Mouse (Mus musculus): ENCODE data around the gene Tnk2.

Gene Tnk2

DNA sequence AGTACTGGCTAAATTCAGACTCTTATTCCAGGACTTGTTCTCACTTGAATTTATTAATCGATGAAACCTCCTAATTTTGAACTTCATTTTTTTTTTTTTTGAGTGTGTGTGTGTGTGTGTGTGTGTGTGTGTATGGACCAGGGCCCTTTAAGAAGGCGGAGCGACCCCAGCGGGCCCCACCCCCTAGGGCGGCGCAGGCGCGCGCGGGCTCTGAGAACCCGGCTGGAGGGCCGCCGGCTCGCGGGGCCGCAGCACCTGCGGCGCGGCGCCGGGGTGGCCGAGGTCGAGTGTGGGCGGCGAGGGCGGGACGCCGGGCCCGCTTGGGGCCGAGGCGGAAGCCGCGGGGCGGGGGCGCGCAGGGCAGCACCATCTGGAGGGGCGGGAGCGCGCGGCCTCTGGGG, at the start of gene Tnk2:
Tnk2 (plus strand) TSS at position 214 of the 401 bp plus-strand sequence.
- peak; percentile 90 for DNase-seq

DNA sequence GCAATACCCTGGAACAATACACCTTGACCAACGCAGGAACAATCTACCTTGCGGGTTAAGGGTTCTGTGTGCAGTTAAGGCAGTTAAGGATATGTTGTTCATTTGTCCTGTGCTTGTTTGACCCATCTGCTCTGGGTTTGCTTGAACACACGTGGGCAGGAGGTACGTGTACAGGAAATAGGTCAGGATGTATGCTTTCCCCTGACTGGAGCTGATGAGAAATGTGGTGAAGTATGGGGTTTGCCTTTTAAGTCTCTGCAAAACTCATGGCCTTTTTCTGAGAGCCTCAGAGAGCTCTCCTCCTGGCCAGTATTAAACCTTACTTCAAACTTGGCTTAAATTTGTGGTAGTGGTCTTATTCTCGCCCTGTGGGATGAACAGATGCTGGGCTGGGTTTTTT, 49.8 kb upstream of the Tnk2 start:
- no peak for DNase-seq

GRCm38 (mm10) chr16:32594701-32595100, 49.0 kb upstream of the Tnk2 start:
- no peak for DNase-seq

DNA sequence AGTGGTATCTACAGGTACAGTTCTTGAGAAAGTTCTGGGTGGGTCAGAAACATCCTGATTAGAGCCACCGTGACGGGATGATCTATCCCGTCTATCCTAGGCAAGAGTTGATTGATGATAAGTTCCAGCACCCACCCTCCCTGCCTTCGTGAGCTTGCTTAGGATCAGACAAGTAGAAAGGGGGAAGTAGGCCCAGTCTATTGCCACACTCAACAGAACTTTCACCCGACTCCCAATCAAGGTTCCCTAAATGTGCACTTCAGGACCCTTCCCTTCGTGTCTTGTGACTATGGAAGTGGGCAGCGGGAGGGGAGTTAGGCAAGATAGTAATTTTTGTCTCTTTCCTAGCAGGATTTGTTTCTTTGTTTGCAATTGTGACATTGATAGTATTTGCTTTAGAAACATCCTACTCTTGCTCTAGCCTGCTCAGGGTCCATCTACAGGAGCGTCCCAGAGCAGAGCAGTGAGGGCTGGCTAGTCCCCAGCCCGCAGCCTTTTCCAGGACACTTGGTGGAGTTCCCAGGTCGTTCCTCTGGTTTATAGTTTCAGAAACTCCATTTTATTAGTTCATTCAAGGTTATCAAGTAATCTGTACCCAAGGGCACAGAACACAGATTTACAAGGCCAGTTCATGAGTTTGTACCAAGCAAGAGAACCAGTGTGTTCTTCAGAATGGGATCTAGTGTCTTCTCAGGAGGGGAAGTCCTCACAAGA, 48.4 kb upstream of the Tnk2 start:
- no peak for DNase-seq

GRCm38 (mm10) chr16:32597909-32598381, 45.7 kb upstream of the Tnk2 start:
- DNase-seq = no peak

GRCm38 (mm10) chr16:32599151-32599550, 44.5 kb upstream of the Tnk2 start:
- no peak for DNase-seq

- DNase-seq = no peak
Measured at GRCm38 (mm10) chr16:32602193-32602685, 41.4 kb upstream of the Tnk2 start.

GRCm38 (mm10) chr16:32607562-32608343, 35.9 kb upstream of the Tnk2 start:
- peak; percentile 37 for DNase-seq

- DNase-seq = no peak
Measured at GRCm38 (mm10) chr16:32608344-32608711, 35.3 kb upstream of the Tnk2 start.

- peak; percentile 98 for DNase-seq
Measured at GRCm38 (mm10) chr16:32608712-32609400, 34.8 kb upstream of the Tnk2 start, which contains the start of gene Tfrc. Tfrc (plus strand) TSS chr16:32608920.

GRCm38 (mm10) chr16:32609401-32609779, 34.3 kb upstream of the Tnk2 start:
- DNase-seq = no peak

- peak; percentile 23 for DNase-seq
Measured at GRCm38 (mm10) chr16:32610460-32611255, 33.0 kb upstream of the Tnk2 start.

- no peak for DNase-seq
Measured at GRCm38 (mm10) chr16:32612052-32612451, 31.6 kb upstream of the Tnk2 start.

DNA sequence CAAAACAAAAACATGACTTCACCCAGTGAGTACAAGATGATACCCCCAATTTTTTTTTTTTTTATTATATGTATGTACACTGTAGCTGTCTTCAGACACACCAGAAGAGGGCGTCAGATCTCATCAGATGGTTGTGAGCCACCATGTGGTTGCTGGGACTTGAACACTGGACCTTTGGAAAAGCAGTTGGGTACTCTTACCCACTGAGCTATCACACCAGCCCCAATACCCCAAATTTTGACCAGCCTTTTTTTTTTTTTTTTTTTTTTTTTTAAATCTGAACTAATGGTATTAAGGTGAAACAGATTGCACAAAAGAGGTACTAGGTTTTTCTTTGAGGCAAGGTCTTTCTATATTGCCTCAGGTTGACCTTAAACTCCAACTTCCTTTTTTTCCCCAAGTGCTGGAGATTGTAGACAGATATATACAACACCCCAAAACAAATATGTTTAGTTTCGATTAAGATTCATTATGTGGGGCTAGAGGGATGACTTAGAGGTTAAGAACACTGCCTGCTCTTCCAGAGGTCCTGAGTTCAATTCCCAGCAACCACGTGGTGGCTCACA, 30.3 kb upstream of the Tnk2 start:
- no peak for DNase-seq

DNA sequence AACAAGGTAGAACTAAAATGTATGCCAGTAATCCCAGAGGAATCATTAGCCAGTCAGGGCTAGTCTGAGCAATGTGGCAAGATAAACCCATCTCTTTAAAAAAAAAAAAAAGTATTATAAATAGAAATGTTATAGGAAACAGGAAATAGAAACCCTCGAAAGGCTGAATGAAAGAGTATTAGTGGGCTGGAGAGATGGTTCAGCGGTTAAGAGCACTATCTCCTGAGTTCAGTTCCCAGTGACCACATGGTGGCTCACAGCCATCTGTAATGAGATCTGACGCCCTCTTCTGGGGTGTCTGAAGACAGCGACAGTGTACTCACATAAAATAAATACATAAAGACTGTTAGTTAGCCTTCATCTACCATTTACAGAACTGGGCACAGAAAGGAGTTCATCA, 29.6 kb upstream of the Tnk2 start:
- DNase-seq = no peak

DNA sequence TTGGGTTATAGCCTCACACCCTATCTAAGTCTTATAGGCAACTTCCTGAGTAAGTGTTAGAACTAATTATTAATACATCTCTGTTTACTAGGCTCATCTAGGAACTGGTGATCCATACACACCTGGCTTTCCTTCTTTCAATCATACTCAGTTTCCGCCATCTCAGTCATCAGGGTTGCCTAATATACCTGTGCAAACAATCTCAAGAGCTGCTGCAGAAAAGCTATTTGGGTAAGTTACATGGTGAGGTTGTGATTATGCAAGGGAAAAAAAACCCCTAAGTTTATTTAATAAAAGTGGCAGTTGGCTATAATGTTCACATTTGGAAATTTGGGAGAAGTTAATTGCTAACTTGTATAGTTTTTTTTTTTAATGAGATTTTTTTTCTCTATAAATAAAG, 24.7 kb upstream of the Tnk2 start:
- DNase-seq = no peak

- DNase-seq = no peak
Measured at GRCm38 (mm10) chr16:32628140-32628539, 15.5 kb upstream of the Tnk2 start.

DNA sequence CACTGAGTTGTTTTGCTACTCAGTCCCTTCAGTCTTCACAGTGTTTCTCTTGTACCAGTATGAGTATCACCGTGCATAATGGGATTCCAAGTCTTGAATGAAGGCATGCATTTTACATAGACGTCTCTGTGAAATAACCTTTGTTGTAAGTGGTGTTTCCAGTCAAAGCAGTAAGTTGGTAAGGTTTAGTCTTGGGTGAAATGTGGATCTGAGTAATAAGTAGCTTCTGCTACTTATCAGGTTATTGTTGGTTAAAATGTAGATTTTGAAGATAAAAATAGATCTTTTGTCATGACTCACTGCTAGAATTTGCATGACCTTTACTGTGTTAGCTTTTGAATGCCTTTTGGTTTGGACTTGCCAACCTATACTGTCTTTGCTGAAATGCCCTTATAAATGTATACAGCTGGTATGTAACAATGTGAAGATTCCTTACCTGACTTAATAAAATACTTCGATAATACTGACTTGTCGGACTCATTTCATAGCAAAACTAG, 11.3 kb upstream of the Tnk2 start:
- DNase-seq = no peak

- DNase-seq = no peak
Measured at GRCm38 (mm10) chr16:32633486-32634012, 10.1 kb upstream of the Tnk2 start.

- no peak for DNase-seq
Measured at GRCm38 (mm10) chr16:32634183-32634582, 9.5 kb upstream of the Tnk2 start.

- DNase-seq = no peak
Measured at GRCm38 (mm10) chr16:32635314-32635713, 8.4 kb upstream of the Tnk2 start.

- DNase-seq = no peak
Measured at GRCm38 (mm10) chr16:32636331-32636730, 7.3 kb upstream of the Tnk2 start.
